Mouse (Mus musculus) limb, embryonic 10.5 days (tissue): Measurements from ENCODE around the gene Tenm2. TPM values are rescaled to one million over a fixed set of nuclear protein-coding genes. Genes with fewer than 3 reads are reported as not detected.

Source experiments
- DNase-seq: peaks from one replicate; pipeline ENCODE4 v3.0.0-alpha.2; 2017; ENCODE audit warnings: low spot score
- H3K27ac ChIP-seq: fragments of 300-500 bp; sonication (generic); 2 replicates; pipeline ENCODE4 v1.5.1; 2016; ENCODE audit warnings: mild to moderate bottlenecking
- H3K27me3 ChIP-seq: fragments of 300-500 bp; sonication (generic); 2 replicates; pipeline ENCODE4 v1.6.1; 2016; ENCODE audit warnings: low read depth, mild to moderate bottlenecking; ENCODE audit not compliant: poor library complexity, severe bottlenecking
- H3K36me3 ChIP-seq: fragments of 300-500 bp; sonication (generic); 2 replicates; pipeline ENCODE4 v1.6.1; 2016; ENCODE audit warnings: mild to moderate bottlenecking, moderate library complexity
- H3K4me1 ChIP-seq: fragments of 300-500 bp; sonication (generic); 2 replicates; pipeline ENCODE4 v1.6.1; 2016
- H3K4me3 ChIP-seq: fragments of 300-500 bp; sonication (generic); 2 replicates; pipeline ENCODE4 v1.5.1; 2016; ENCODE audit warnings: mild to moderate bottlenecking, moderate library complexity
- H3K9me3 ChIP-seq: fragments of 300-500 bp; sonication (generic); replicated peaks from 2 replicates; pipeline ENCODE4 v1.6.1; 2016; ENCODE audit warnings: mild to moderate bottlenecking
- WGBS: fragments of 180-500 bp; shearing (Covaris S2); methylation state at CpG from one replicate; pipeline ENCODE4 v1.1.7; 2016; 5-methylcytosine and 5-hydroxymethylcytosine counted together
- polyA plus RNA-seq: library from polyadenylated mRNA; unstranded; fragments of >200 nt; fragmentation: Nextera tagmentation; extraction: Ambion mirVana; gene quantifications from 2 replicates; pipeline ENCODE4 v1.2.1, GENCODE M21; 2016

Tenm2 gene
- polyA plus RNA-seq, result 0.60 and 0.63 TPM in 2 replicates

GRCm38 (mm10) chr11:37235914-37236600 is at the start of gene Tenm2:
Tenm2 (minus strand) TSS chr11:37235964.
- under 1% methylated on average over 59 of the region's 59 CpGs for WGBS
- H3K9me3 ChIP-seq, result no peaks in the 10 kb centered on the region
- H3K27ac ChIP-seq, result peak within 1 kb of the TSS; percentile 89
- peak; percentile 80 for DNase-seq
- H3K27me3 ChIP-seq, result peaks cover 30% of the 10 kb centered on the region
- H3K4me3 ChIP-seq, result peak within 1 kb of the TSS; percentile 70
- H3K4me1 ChIP-seq, result peaks cover 15% of the 10 kb centered on the region
- H3K36me3 ChIP-seq, result no peaks in the 10 kb centered on the region

GRCm38 (mm10) chr11:37285186-37285585 is 49.4 kb upstream of the Tenm2 start:
- no peak for DNase-seq

GRCm38 (mm10) chr11:37248796-37249195 is 13.0 kb upstream of the Tenm2 start:
- no peaks in the 10 kb centered on the region for H3K4me1 ChIP-seq
- no peak for DNase-seq
- no peak overlapping the region for H3K27ac ChIP-seq
- no peaks in the 10 kb centered on the region for H3K27me3 ChIP-seq
- no peaks in the 10 kb centered on the region for H3K36me3 ChIP-seq
- WGBS, result 49% methylated on average over 2 of the region's 2 CpGs
- no peaks in the 10 kb centered on the region for H3K9me3 ChIP-seq
- no peak overlapping the region for H3K4me3 ChIP-seq

More at GRCm38 (mm10) chr11:37285186-37285585, 49.4 kb upstream of the Tenm2 start:
- Histone ChIP-seq H3K4me3 (no peak overlapping the region), H3K36me3 (no peaks in the 10 kb centered on the region), H3K27me3 (no peaks in the 10 kb centered on the region), H3K9me3 (no peaks in the 10 kb centered on the region), H3K4me1 (no peaks in the 10 kb centered on the region), H3K27ac (no peak overlapping the region)
- WGBS, result 91% methylated on average over 2 of the region's 2 CpGs

GRCm38 (mm10) chr11:37237096-37237725 is 1.4 kb upstream of the Tenm2 start:
- H3K4me1 ChIP-seq, result peaks cover 15% of the 10 kb centered on the region
- H3K27ac ChIP-seq, result peak overlapping the region; percentile 89
- 48% methylated on average over 7 of the region's 7 CpGs for WGBS
- no peaks in the 10 kb centered on the region for H3K36me3 ChIP-seq
- H3K9me3 ChIP-seq, result no peaks in the 10 kb centered on the region
- peak overlapping the region; percentile 70 for H3K4me3 ChIP-seq
- H3K27me3 ChIP-seq, result peaks cover 30% of the 10 kb centered on the region
- DNase-seq, result no peak

GRCm38 (mm10) chr11:37236601-37237083 is 878 bp upstream of the Tenm2 start:
- Histone ChIP-seq H3K4me1 (peaks cover 15% of the 10 kb centered on the region), H3K9me3 (no peaks in the 10 kb centered on the region), H3K36me3 (no peaks in the 10 kb centered on the region), H3K4me3 (peak overlapping the region; percentile 70), H3K27ac (peak overlapping the region; percentile 89), H3K27me3 (peaks cover 30% of the 10 kb centered on the region)
- under 1% methylated on average over 31 of the region's 31 CpGs for WGBS
- peak; percentile 76 for DNase-seq

GRCm38 (mm10) chr11:37235021-37235795 is 556 bp downstream of the Tenm2 start:
- DNase-seq, result peak; percentile 34
- WGBS, result 12% methylated on average over 18 of the region's 18 CpGs
- H3K27ac ChIP-seq, result no peak overlapping the region
- H3K4me1 ChIP-seq, result peaks cover 15% of the 10 kb centered on the region
- H3K4me3 ChIP-seq, result peak overlapping the region; percentile 70
- peaks cover 30% of the 10 kb centered on the region for H3K27me3 ChIP-seq
- H3K36me3 ChIP-seq, result no peaks in the 10 kb centered on the region
- no peaks in the 10 kb centered on the region for H3K9me3 ChIP-seq

- Histone ChIP-seq H3K9me3 (no peaks in the 10 kb centered on the region), H3K36me3 (no peaks in the 10 kb centered on the region), H3K27ac (no peak overlapping the region), H3K4me3 (no peak overlapping the region), H3K27me3 (0 out of 2 replicates have a peak, but pooled peaks cover under 1% of the 10 kb centered on the region), H3K4me1 (no peaks in the 10 kb centered on the region)
- WGBS, result 77% methylated on average over 1 of the region's 1 CpGs
- DNase-seq, result no peak
These were observed 8.4 kb downstream of the Tenm2 start for GRCm38 (mm10) chr11:37227404-37227803.

- DNase-seq, result no peak
- WGBS, result 71% methylated on average over 10 of the region's 10 CpGs
These were observed 8.8 kb downstream of the Tenm2 start for GRCm38 (mm10) chr11:37226943-37227342.

GRCm38 (mm10) chr11:37222737-37223136 is 13.0 kb downstream of the Tenm2 start:
- Histone ChIP-seq H3K27me3 (no peaks in the 10 kb centered on the region), H3K9me3 (no peaks in the 10 kb centered on the region), H3K27ac (no peak overlapping the region), H3K4me1 (no peaks in the 10 kb centered on the region), H3K36me3 (no peaks in the 10 kb centered on the region), H3K4me3 (no peak overlapping the region)
- DNase-seq, result no peak
- 76% methylated on average over 2 of the region's 2 CpGs for WGBS

More at GRCm38 (mm10) chr11:37226943-37227342, 8.8 kb downstream of the Tenm2 start:
- Histone ChIP-seq H3K4me3 (no peak overlapping the region), H3K27ac (no peak overlapping the region), H3K27me3 (no peaks in the 10 kb centered on the region), H3K4me1 (no peaks in the 10 kb centered on the region), H3K9me3 (no peaks in the 10 kb centered on the region), H3K36me3 (no peaks in the 10 kb centered on the region)

- H3K27ac ChIP-seq, result no peak overlapping the region
- H3K4me3 ChIP-seq, result no peak overlapping the region
- no peaks in the 10 kb centered on the region for H3K27me3 ChIP-seq
- H3K9me3 ChIP-seq, result no peaks in the 10 kb centered on the region
- no peak for DNase-seq
- H3K4me1 ChIP-seq, result no peaks in the 10 kb centered on the region
- 87% methylated on average over 2 of the region's 2 CpGs for WGBS
- no peaks in the 10 kb centered on the region for H3K36me3 ChIP-seq
These were observed 13.7 kb downstream of the Tenm2 start for GRCm38 (mm10) chr11:37222056-37222455.

- DNase-seq, result no peak
- Histone ChIP-seq H3K36me3 (no peaks in the 10 kb centered on the region), H3K27ac (no peak overlapping the region), H3K27me3 (no peaks in the 10 kb centered on the region), H3K4me1 (no peaks in the 10 kb centered on the region), H3K4me3 (no peak overlapping the region), H3K9me3 (no peaks in the 10 kb centered on the region)
- whole genome bisulfite sequencing, result 90% methylated on average over 6 of the region's 6 CpGs
These were observed 14.8 kb downstream of the Tenm2 start for GRCm38 (mm10) chr11:37220921-37221320.

- Histone ChIP-seq H3K27me3 (no peaks in the 10 kb centered on the region), H3K36me3 (no peaks in the 10 kb centered on the region), H3K4me3 (no peak overlapping the region), H3K9me3 (no peaks in the 10 kb centered on the region), H3K4me1 (no peaks in the 10 kb centered on the region), H3K27ac (no peak overlapping the region)
- 15% methylated on average over 3 of the region's 3 CpGs for WGBS
- DNase-seq, result peak; percentile 41
These were observed 49.6 kb downstream of the Tenm2 start for GRCm38 (mm10) chr11:37186132-37186531.

GRCm38 (mm10) chr11:37177426-37177825 is 58.3 kb downstream of the Tenm2 start:
- DNase-seq, result no peak
- 92% methylated on average over 6 of the region's 6 CpGs for WGBS
- Histone ChIP-seq H3K27ac (no peak overlapping the region), H3K9me3 (no peaks in the 10 kb centered on the region), H3K4me1 (no peaks in the 10 kb centered on the region), H3K36me3 (no peaks in the 10 kb centered on the region), H3K27me3 (no peaks in the 10 kb centered on the region), H3K4me3 (no peak overlapping the region)
